Mouse (Mus musculus): ENCODE measurements around the gene Fam129c. TPM values are rescaled to one million over a fixed set of nuclear protein-coding genes. Genes with fewer than 3 reads are reported as not detected.

The Fam129c gene
- total RNA-seq (2014; rRNA removed) (5.3 and 5.9 TPM in 2 replicates), polyA plus RNA-seq (2015; fragmentation: Nextera tagmentation; extraction: Ambion mirVana) (4.5 and 4.7 TPM in 2 replicates)

DNA sequence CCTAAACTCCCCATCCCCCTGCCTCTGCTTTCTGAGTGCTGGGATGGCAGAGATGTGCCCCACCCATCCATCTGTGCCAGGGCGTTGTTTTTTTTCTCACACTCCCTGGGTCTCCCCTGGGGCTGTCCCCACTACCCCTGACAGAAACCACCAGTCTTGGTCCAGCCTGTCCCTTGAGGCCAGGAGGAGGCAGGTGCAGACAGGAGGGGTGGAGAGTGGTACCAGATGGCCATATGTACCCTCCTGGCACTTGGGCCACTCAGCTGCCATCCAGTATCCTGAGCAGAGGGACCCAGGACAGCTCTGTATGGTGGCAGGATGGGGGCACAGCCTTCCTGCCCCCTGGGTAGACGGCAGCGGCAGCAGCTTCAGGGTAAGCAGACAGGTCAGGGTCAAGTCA lies at the start of gene Fam129c:
TSS of gene Fam129c (plus strand) at position 198 of the 400 bp plus-strand sequence.
- Histone ChIP-seq H3K27ac (ENCODE audit: low read depth, low read length) (no peak within 1 kb of the TSS), H3K4me1 (ENCODE audit: insufficient read depth, low read length) (peaks cover 9% of the 10 kb centered on the region), H3K4me3 (ENCODE audit: low read depth, low read length) (no peak within 1 kb of the TSS), H3K9ac (replicated peaks; ENCODE audit: low read length, poor library complexity, severe bottlenecking) (no peak within 1 kb of the TSS), H3K36me3 (ENCODE audit: insufficient read depth, low read length) (0 out of 2 replicates have a peak, but pooled peaks cover 3% of the 10 kb centered on the region), H3K4me2 (ENCODE audit: low read depth, low read length, poor library complexity, severe bottlenecking) (no peak within 1 kb of the TSS), H3K9me3 (ENCODE audit: low read length) (no peaks in the 10 kb centered on the region), H3K27me3 (ENCODE audit: insufficient read depth, low read length) (peaks cover 9% of the 10 kb centered on the region)
- ATAC-seq (ENCODE audit: low FRiP score) (no peak), DNase-seq (ENCODE audit: low spot score) (no peak)
- no peak for TF ChIP-seq CTCF (IDR thresholded peaks at IDR 0.05)
- WGBS: 73% methylated on average over 3 of the region's 3 CpGs

DNA sequence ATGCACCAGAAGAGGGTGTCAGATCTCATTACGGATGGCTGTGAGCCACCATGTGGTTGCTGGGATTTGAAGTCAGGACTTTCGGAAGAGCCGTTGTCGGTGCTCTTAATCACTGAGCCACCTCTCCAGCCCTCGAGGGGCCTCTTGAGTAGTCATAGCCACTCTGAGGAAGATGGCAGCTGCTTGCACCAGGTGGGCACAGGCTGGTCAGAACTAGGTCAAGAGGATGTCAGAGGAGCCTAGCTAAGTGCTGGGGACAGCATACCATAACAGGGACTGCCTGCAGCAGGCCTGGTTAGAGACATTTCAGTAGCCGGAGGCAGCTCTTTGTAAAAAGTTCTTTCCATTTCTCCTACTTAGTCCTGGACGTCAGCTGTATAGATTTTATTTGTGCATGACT lies 46.7 kb upstream of the Fam129c start:
- no peak for ATAC-seq (ENCODE audit: low FRiP score)
- H3K4me2 ChIP-seq (ENCODE audit: low read depth, low read length, poor library complexity, severe bottlenecking): no peak overlapping the region
- 76% methylated on average over 7 of the region's 7 CpGs for WGBS
- H3K9ac ChIP-seq (replicated peaks; ENCODE audit: low read length, poor library complexity, severe bottlenecking): no peak overlapping the region
- H3K4me3 ChIP-seq (ENCODE audit: low read depth, low read length): no peak overlapping the region
- DNase-seq (ENCODE audit: low spot score): no peak
- no peak for TF ChIP-seq CTCF (IDR thresholded peaks at IDR 0.05)
- H3K27me3 ChIP-seq (ENCODE audit: insufficient read depth, low read length): 0 out of 2 replicates have a peak, but pooled peaks cover 3% of the 10 kb centered on the region
- H3K4me1 ChIP-seq (ENCODE audit: insufficient read depth, low read length): no peaks in the 10 kb centered on the region
- no peak overlapping the region for H3K27ac ChIP-seq (ENCODE audit: low read depth, low read length)
- H3K36me3 ChIP-seq (ENCODE audit: insufficient read depth, low read length): peaks cover 21% of the 10 kb centered on the region
- H3K9me3 ChIP-seq (ENCODE audit: low read length): no peaks in the 10 kb centered on the region

DNA sequence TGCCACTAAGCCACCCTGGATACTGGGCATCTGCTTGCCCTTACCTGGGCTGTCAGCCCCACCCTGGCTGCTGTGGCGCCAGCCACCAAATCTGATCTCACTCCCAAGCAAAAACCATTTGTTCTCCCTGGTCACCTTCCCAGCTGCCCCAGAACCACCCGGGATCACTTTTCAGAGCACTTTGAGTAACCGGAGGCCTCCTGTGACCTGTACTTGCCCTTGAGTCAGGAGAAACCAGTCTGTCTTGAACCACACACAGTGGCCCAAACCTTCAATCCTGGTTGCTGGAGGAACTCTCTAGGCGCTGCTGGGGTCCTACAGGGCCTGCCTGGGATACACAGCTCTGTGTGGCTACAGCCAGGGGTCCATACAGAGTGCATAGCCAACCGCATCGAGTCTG lies 44.7 kb upstream of the Fam129c start:
- no peak overlapping the region for H3K27ac ChIP-seq (ENCODE audit: low read depth, low read length)
- WGBS: 76% methylated on average over 6 of the region's 6 CpGs

DNA sequence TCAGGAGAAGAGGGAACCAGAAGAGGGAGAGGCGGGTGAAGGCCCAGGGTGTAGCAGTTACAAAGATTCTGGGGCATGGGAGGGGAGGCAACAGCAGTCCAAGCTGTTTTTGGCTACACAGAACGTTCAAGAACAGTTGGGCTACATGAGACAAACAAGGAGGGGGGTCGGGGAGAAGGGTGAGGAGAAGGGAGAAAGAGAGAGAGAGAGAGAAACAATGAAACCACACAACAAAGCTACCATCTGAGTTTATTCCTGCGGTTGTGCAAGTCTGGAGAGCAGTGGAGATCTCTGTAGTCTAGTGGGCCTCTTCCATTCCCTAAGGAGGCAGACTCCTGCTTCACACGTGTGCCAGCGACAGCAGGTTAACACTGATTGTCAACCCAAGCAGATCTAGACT lies 43.4 kb upstream of the Fam129c start:
- H3K4me1 ChIP-seq (ENCODE audit: insufficient read depth, low read length): peaks cover 5% of the 10 kb centered on the region; the same call in 1 of the 2 replicates
- WGBS: 66% methylated on average over 6 of the region's 6 CpGs
- H3K27me3 ChIP-seq (ENCODE audit: insufficient read depth, low read length): peaks cover 35% of the 10 kb centered on the region
- H3K4me2 ChIP-seq (ENCODE audit: low read depth, low read length, poor library complexity, severe bottlenecking): no peak overlapping the region
- no peaks in the 10 kb centered on the region for H3K36me3 ChIP-seq (ENCODE audit: insufficient read depth, low read length)
- ATAC-seq (ENCODE audit: low FRiP score): no peak
- no peak for TF ChIP-seq CTCF (IDR thresholded peaks at IDR 0.05)
- H3K9me3 ChIP-seq (ENCODE audit: low read length): no peaks in the 10 kb centered on the region
- no peak overlapping the region for H3K27ac ChIP-seq (ENCODE audit: low read depth, low read length)
- H3K9ac ChIP-seq (replicated peaks; ENCODE audit: low read length, poor library complexity, severe bottlenecking): no peak overlapping the region
- H3K4me3 ChIP-seq (ENCODE audit: low read depth, low read length): no peak overlapping the region
- no peak for DNase-seq (ENCODE audit: low spot score)

More for the DNA sequence above, 44.7 kb upstream of the Fam129c start:
- Histone ChIP-seq H3K4me2 (ENCODE audit: low read depth, low read length, poor library complexity, severe bottlenecking) (no peak overlapping the region), H3K27me3 (ENCODE audit: insufficient read depth, low read length) (peaks cover 23% of the 10 kb centered on the region), H3K9ac (replicated peaks; ENCODE audit: low read length, poor library complexity, severe bottlenecking) (no peak overlapping the region), H3K9me3 (ENCODE audit: low read length) (no peaks in the 10 kb centered on the region), H3K36me3 (ENCODE audit: insufficient read depth, low read length) (peaks cover 9% of the 10 kb centered on the region), H3K4me3 (ENCODE audit: low read depth, low read length) (no peak overlapping the region), H3K4me1 (ENCODE audit: insufficient read depth, low read length) (no peaks in the 10 kb centered on the region)
- ATAC-seq (ENCODE audit: low FRiP score): no peak
- DNase-seq (ENCODE audit: low spot score): no peak
- TF ChIP-seq CTCF (IDR thresholded peaks at IDR 0.05): no peak

DNA sequence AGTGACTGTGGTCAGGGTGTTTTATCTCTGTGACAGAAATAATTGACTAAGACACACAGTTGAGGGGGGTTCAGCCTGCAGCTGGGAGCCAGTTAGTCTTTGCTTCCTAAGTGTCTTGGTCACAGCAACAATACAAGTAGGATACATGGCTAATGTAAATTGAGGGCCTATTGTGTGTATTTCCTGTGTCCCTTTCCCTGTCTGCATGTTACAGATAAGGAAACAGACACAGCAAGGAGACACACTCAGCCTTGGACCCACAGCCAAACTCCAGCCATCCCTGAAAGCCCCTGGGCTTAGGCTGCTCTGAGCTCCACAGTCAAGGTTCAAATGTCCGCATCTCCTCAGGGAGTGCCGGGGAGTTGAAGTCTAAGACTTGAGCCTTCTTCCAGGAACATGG lies 42.8 kb upstream of the Fam129c start:
- 93% methylated on average over 2 of the region's 2 CpGs for WGBS

DNA sequence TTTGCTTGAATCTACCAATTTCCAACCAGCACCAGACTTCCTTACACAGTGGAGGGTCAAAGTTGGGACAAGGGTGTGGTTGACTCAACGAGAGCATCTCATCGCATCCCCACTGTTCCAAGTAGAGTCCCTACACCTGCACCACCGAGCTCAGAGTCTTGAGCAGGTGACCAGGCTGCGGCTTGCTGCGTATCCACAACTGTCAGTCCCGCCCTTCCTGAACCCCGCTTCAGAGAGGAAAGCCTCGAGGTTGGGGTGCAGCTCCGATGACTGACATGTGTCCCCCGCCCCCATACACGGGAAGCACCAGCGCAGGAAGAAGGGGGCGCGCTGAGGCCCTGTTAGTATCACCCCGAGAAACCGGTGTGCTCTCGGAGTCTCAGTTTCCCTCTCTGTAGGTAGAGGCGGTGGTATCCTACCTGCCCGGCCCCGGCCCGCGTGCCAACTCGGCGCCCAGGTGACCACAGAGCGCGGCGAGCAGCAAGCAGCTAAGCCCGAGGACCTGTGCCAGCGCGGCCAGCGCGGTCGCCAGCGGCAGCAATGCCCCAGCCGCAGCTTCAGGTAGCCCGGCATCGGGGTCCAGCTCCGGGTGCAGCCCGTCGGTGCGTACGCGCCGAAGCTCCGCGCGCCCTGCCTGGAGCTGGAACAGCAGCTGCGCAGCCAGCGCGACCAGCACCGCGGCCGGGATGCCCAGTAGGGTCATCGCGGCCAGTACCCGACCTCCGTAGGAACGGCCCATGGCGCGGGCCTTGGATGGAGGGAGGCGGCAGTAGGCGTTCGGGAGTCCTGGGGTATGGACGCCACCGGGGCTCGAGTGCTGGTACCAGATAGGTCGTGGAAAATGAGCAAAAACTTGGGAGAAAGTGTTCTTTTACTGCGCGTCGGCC lies 39.1 kb upstream of the Fam129c start, which contains the start of gene Tmem221:
TSS of gene Tmem221 (minus strand) at position 801 of the 887 bp plus-strand sequence.
- ATAC-seq (ENCODE audit: low FRiP score) (peak; percentile 10; the same call in 1 of the 2 replicates), DNase-seq (ENCODE audit: low spot score) (no peak)
- Histone ChIP-seq H3K4me2 (ENCODE audit: low read depth, low read length, poor library complexity, severe bottlenecking) (peak within 1 kb of the TSS; percentile 23), H3K27ac (ENCODE audit: low read depth, low read length) (no peak within 1 kb of the TSS), H3K27me3 (ENCODE audit: insufficient read depth, low read length) (peaks cover 70% of the 10 kb centered on the region), H3K9ac (replicated peaks; ENCODE audit: low read length, poor library complexity, severe bottlenecking) (no peak within 1 kb of the TSS), H3K4me3 (ENCODE audit: low read depth, low read length) (peak within 1 kb of the TSS; percentile 19), H3K36me3 (ENCODE audit: insufficient read depth, low read length) (no peaks in the 10 kb centered on the region), H3K9me3 (ENCODE audit: low read length) (no peaks in the 10 kb centered on the region), H3K4me1 (ENCODE audit: insufficient read depth, low read length) (peaks cover 8% of the 10 kb centered on the region; the same call in 1 of the 2 replicates)
- WGBS: 5% methylated on average over 66 of the region's 70 CpGs
- TF ChIP-seq CTCF (IDR thresholded peaks at IDR 0.05): no peak

More for the DNA sequence above, 42.8 kb upstream of the Fam129c start:
- Histone ChIP-seq H3K4me3 (ENCODE audit: low read depth, low read length) (no peak overlapping the region), H3K4me2 (ENCODE audit: low read depth, low read length, poor library complexity, severe bottlenecking) (no peak overlapping the region), H3K27me3 (ENCODE audit: insufficient read depth, low read length) (peaks cover 42% of the 10 kb centered on the region), H3K9me3 (ENCODE audit: low read length) (no peaks in the 10 kb centered on the region), H3K4me1 (ENCODE audit: insufficient read depth, low read length) (peaks cover 8% of the 10 kb centered on the region; the same call in 1 of the 2 replicates), H3K27ac (ENCODE audit: low read depth, low read length) (no peak overlapping the region), H3K36me3 (ENCODE audit: insufficient read depth, low read length) (no peaks in the 10 kb centered on the region), H3K9ac (replicated peaks; ENCODE audit: low read length, poor library complexity, severe bottlenecking) (no peak overlapping the region)
- ATAC-seq (ENCODE audit: low FRiP score) (no peak), DNase-seq (ENCODE audit: low spot score) (no peak)
- no peak for TF ChIP-seq CTCF (IDR thresholded peaks at IDR 0.05)
